Mouse (Mus musculus) adrenal gland, adult 18-20 months (tissue): ENCODE measurements around the gene Nedd9. TPM values are rescaled to one million over a fixed set of nuclear protein-coding genes. Genes with fewer than 3 reads are reported as not detected.

ENCODE experiments used
- DNase-seq, 2 experiments: peaks; one replicate each; pipeline ENCODE4 v3.0.0; 2021 to 2022; ENCODE audit warnings: low spot score in 2 of 2
- total RNA-seq, 2 experiments: library from RNA; stranded (reverse); gene quantifications; 1 replicate in 1 of 2; 2 replicates in 1 of 2; pipeline ENCODE4 v1.2.3; 2021

Nedd9 gene
- total RNA-seq, 2 experiments from 2014 or later = 19.3 to 21.9 TPM

- DNase-seq = no peak
Observed at GRCm38 (mm10) chr13:41494681-41495080, 7.5 kb upstream of the Nedd9 start.

- no peak for DNase-seq
Observed at GRCm38 (mm10) chr13:41491981-41492702, 5.0 kb upstream of the Nedd9 start.

- no peak for DNase-seq
Observed at GRCm38 (mm10) chr13:41491522-41491921, 4.4 kb upstream of the Nedd9 start.

- no peak for DNase-seq
Observed at GRCm38 (mm10) chr13:41490282-41490681, 3.1 kb upstream of the Nedd9 start.

- no peak for DNase-seq
Observed at GRCm38 (mm10) chr13:41489705-41490275, 2.6 kb upstream of the Nedd9 start.

- DNase-seq = no peak
Observed at GRCm38 (mm10) chr13:41487409-41487743, 214 bp upstream of the Nedd9 start.

GRCm38 (mm10) chr13:41483966-41484365, 3.2 kb downstream of the Nedd9 start:
- no peak for DNase-seq

- no peak for DNase-seq
Observed at GRCm38 (mm10) chr13:41482408-41483011, 4.7 kb downstream of the Nedd9 start.

GRCm38 (mm10) chr13:41479737-41480435, 7.3 kb downstream of the Nedd9 start:
- no peak for DNase-seq

- no peak for DNase-seq
Observed at GRCm38 (mm10) chr13:41476216-41476615, 10.9 kb downstream of the Nedd9 start.

- DNase-seq = no peak
Observed at GRCm38 (mm10) chr13:41474365-41474764, 12.8 kb downstream of the Nedd9 start.

- DNase-seq = no peak
Observed at GRCm38 (mm10) chr13:41473504-41473903, 13.7 kb downstream of the Nedd9 start.

GRCm38 (mm10) chr13:41472878-41473424, 14.2 kb downstream of the Nedd9 start:
- no peak for DNase-seq

- no peak for DNase-seq
Observed at GRCm38 (mm10) chr13:41468277-41468676, 18.9 kb downstream of the Nedd9 start.

- DNase-seq = no peak
Observed at GRCm38 (mm10) chr13:41467036-41467435, 20.1 kb downstream of the Nedd9 start.

- no peak for DNase-seq
Observed at GRCm38 (mm10) chr13:41466616-41467015, 20.5 kb downstream of the Nedd9 start.

GRCm38 (mm10) chr13:41466191-41466590, 21.0 kb downstream of the Nedd9 start:
- no peak for DNase-seq

GRCm38 (mm10) chr13:41461418-41461817, 25.7 kb downstream of the Nedd9 start:
- DNase-seq = no peak

- DNase-seq = no peak
Observed at GRCm38 (mm10) chr13:41459683-41460286, 27.4 kb downstream of the Nedd9 start.

GRCm38 (mm10) chr13:41458709-41459108, 28.5 kb downstream of the Nedd9 start:
- DNase-seq = no peak

GRCm38 (mm10) chr13:41457798-41458390, 29.3 kb downstream of the Nedd9 start:
- no peak for DNase-seq
